Comparison of ENCODE assay signal across 34 mouse cellular contexts in the genomic region with DNA sequence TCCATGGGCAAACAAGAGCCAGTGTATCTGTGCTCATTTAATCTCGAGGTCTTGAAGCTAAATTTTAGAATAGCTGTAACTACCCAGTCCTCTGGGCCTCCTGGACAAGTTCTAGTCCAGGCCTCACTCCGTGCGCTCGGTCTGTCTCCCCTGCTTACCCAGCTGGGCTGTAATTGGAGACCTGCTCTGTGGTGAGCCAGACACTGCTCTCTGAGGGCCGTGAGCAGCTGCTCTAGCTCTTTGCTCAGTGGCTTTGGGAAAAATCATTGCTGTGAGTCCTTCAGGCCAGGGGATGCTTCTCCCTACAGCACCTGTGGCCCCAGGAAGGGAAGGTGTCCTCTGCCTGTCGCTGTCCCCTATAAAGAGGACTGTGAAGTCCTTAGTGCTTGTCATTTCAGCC. TPM values are rescaled to one million over a fixed set of nuclear protein-coding genes. Genes with fewer than 3 reads are reported as not detected.
A peak's percentile ranks its signal among the peaks of the same experiment; 100 is the strongest.
DNase-seq lines count a peak whose midpoint lies in the region; ATAC-seq and TF ChIP-seq lines count a peak whose summit lies in the region.
"Had no signal": no experiment of that assay in that cellular context is flagged by ENCODE, and none has a peak within 500 bp of the region (broad histone marks: within the 10 kb centered on the region; RNA-seq: fewer than 3 reads in every experiment).

No protein-coding gene starts in this region.

- no peaks in the 10 kb centered on the region for H3K36me3 ChIP-seq in heart, adult 2 months (ENCODE audit: control insufficient read depth, insufficient read depth, low read length)
- H3K36me3 ChIP-seq in neural tube, embryonic 14.5 days (ENCODE audit: control insufficient read depth, insufficient read depth, low read length) = no peaks in the 10 kb centered on the region
- H3K36me3 ChIP-seq in neural tube, embryonic 15.5 days = peaks cover 4% of the 10 kb centered on the region; the same call in 1 of the 2 replicates
- no peaks in the 10 kb centered on the region; the same call in 1 of the 2 replicates for H3K36me3 ChIP-seq in embryonic facial prominence, embryonic 15.5 days

- peaks cover 18% of the 10 kb centered on the region for H3K4me1 ChIP-seq in heart, adult 2 months (ENCODE audit: control insufficient read depth, insufficient read depth, low read length)
- no peaks in the 10 kb centered on the region for H3K4me1 ChIP-seq in neural tube, embryonic 14.5 days (ENCODE audit: control insufficient read depth, insufficient read depth, low read length)
- H3K4me1 ChIP-seq in neural tube, embryonic 15.5 days = peaks cover 23% of the 10 kb centered on the region
- peaks cover 11% of the 10 kb centered on the region for H3K4me1 ChIP-seq in embryonic facial prominence, embryonic 15.5 days

- no peak for TF ChIP-seq CTCF in heart, adult 2 months (IDR thresholded peaks at IDR 0.05)

- no peaks in the 10 kb centered on the region for H3K27me3 ChIP-seq in heart, adult 2 months (ENCODE audit: control insufficient read depth, insufficient read depth, low read length)
- no peaks in the 10 kb centered on the region for H3K27me3 ChIP-seq in neural tube, embryonic 14.5 days (ENCODE audit: control insufficient read depth, insufficient read depth, low read length)
- H3K27me3 ChIP-seq in neural tube, embryonic 15.5 days (replicated peaks) = no peaks in the 10 kb centered on the region
- H3K27me3 ChIP-seq in embryonic facial prominence, embryonic 15.5 days = no peaks in the 10 kb centered on the region
- H3K27me3 ChIP-seq: forebrain, embryonic 13.5 days; liver, embryonic 12.5 days; neural tube, embryonic 13.5 days had no signal

- DNase-seq in heart, adult 2 months = no peak
- no peak for DNase-seq in heart, adult 8-10 months (ENCODE audit: low spot score)
- DNase-seq in skeletal muscle tissue, adult 2 months (ENCODE audit: low read depth, low spot score) = peak; percentile 51
- no peak for DNase-seq in adrenal gland, postnatal 36 days
- DNase-seq in layer of hippocampus, postnatal 25 days (ENCODE audit: extremely low spot score in 1 of 2, low spot score in 1 of 2) = no peak
- DNase-seq: adrenal gland, adult 8-10 months; B cell, adult 2 months; cerebellum, adult 2 months; cerebellum, postnatal 25 days; heart, postnatal 10 days; kidney, postnatal 25 days; left cerebral cortex, postnatal 4 days; lung, adult 2 months; midbrain, embryonic 14.5 days; spleen, adult 18-20 months had no signal

- TF ChIP-seq POLR2A in heart, adult 2 months (IDR thresholded peaks at IDR 0.05; ENCODE audit: insufficient read depth, low read depth, low read length) = no peak

- peak overlapping the region; percentile 52; the same call in 1 of the 2 replicates for H3K27ac ChIP-seq in heart, adult 2 months
- peak overlapping the region; percentile 44; the same call in 1 of the 2 replicates for H3K27ac ChIP-seq in neural tube, embryonic 14.5 days (ENCODE audit: low read depth, low read length)
- no peak overlapping the region for H3K27ac ChIP-seq in neural tube, embryonic 15.5 days (replicated peaks)
- H3K27ac ChIP-seq in embryonic facial prominence, embryonic 15.5 days (replicated peaks) = no peak overlapping the region
- H3K27ac ChIP-seq: forebrain, embryonic 13.5 days; hindbrain, postnatal 0 days; left cerebral cortex, adult 2 months; liver, embryonic 12.5 days; neural tube, embryonic 13.5 days had no signal

- no peak overlapping the region for H3K9ac ChIP-seq in heart, adult 2 months (ENCODE audit: low read depth, low read length)
- H3K9ac ChIP-seq in neural tube, embryonic 14.5 days (replicated peaks; ENCODE audit: low read depth, low read length) = no peak overlapping the region
- H3K9ac ChIP-seq in neural tube, embryonic 15.5 days (replicated peaks) = no peak overlapping the region
- no peak overlapping the region for H3K9ac ChIP-seq in embryonic facial prominence, embryonic 15.5 days
- H3K9ac ChIP-seq: forebrain, embryonic 13.5 days; liver, embryonic 12.5 days; neural tube, embryonic 13.5 days had no signal

- intact Hi-C loops in heart, adult 2 months (cut with DNase I) = no loop called here

- ATAC-seq in neural tube, embryonic 14.5 days (ENCODE audit: low read depth) = no peak
- no peak for ATAC-seq in neural tube, embryonic 15.5 days (ENCODE audit: low FRiP score)
- peak; percentile 70; the same call in 1 of the 2 replicates for ATAC-seq in embryonic facial prominence, embryonic 15.5 days (ENCODE audit: insufficient number of reproducible peaks, low FRiP score, low TSS enrichment, low read depth)
- ATAC-seq: activated CD4-positive, CD25-positive, alpha-beta regulatory T cell, adult 4 months; forebrain, embryonic 13.5 days; hindbrain, postnatal 0 days; intestine, postnatal 0 days; liver, embryonic 12.5 days had no signal

- WGBS in heart, adult 2 months = 64% methylated on average over 6 of the region's 6 CpGs
- WGBS in neural tube, embryonic 14.5 days = 62% methylated on average over 6 of the region's 6 CpGs
- WGBS in neural tube, embryonic 15.5 days = 53% methylated on average over 6 of the region's 6 CpGs
- 36% methylated on average over 6 of the region's 6 CpGs for WGBS in embryonic facial prominence, embryonic 15.5 days

- no peaks in the 10 kb centered on the region; the same call in 1 of the 2 replicates for H3K79me2 ChIP-seq in heart, adult 2 months (replicated peaks; ENCODE audit: control insufficient read depth, insufficient read depth, low read length)

- H3K4me2 ChIP-seq in neural tube, embryonic 14.5 days (ENCODE audit: low read depth, low read length) = no peak overlapping the region
- no peak overlapping the region for H3K4me2 ChIP-seq in neural tube, embryonic 15.5 days
- H3K4me2 ChIP-seq in embryonic facial prominence, embryonic 15.5 days (replicated peaks) = no peak overlapping the region
- H3K4me2 ChIP-seq: forebrain, embryonic 13.5 days; heart, embryonic 11.5 days; liver, embryonic 12.5 days; neural tube, embryonic 13.5 days had no signal

- no peak overlapping the region for H3K4me3 ChIP-seq in heart, adult 2 months
- H3K4me3 ChIP-seq in neural tube, embryonic 14.5 days (ENCODE audit: low read depth, low read length) = no peak overlapping the region
- H3K4me3 ChIP-seq in neural tube, embryonic 15.5 days (replicated peaks) = no peak overlapping the region
- no peak overlapping the region for H3K4me3 ChIP-seq in embryonic facial prominence, embryonic 15.5 days (replicated peaks)
- H3K4me3 ChIP-seq: erythroblast, embryonic 14.5 days; forebrain, embryonic 13.5 days; hindbrain, embryonic 10.5 days; left cerebral cortex, adult 2 months; liver, embryonic 12.5 days; neural tube, embryonic 13.5 days had no signal

- no peaks in the 10 kb centered on the region for H3K9me3 ChIP-seq in neural tube, embryonic 14.5 days (ENCODE audit: control insufficient read depth, low read length)
- no peaks in the 10 kb centered on the region for H3K9me3 ChIP-seq in neural tube, embryonic 15.5 days (replicated peaks)
- no peaks in the 10 kb centered on the region for H3K9me3 ChIP-seq in embryonic facial prominence, embryonic 15.5 days (replicated peaks)
- H3K9me3 ChIP-seq: forebrain, embryonic 13.5 days; hindbrain, embryonic 10.5 days; liver, embryonic 12.5 days; neural tube, embryonic 13.5 days had no signal

- no peak for TF ChIP-seq EP300 in heart, adult 2 months (IDR thresholded peaks at IDR 0.05; ENCODE audit: insufficient read depth, low read depth, low read length)

RNA-seq across cellular contexts. Expression of a gene that starts 28.3 kb away (rescaled TPM):
- 10 to 100 TPM; 58.1 to 64.8 TPM for total RNA-seq in heart, adult 2 months (2021)
- 51.7 and 65.0 TPM in 2 replicates for polyA plus RNA-seq in heart, adult 2 months (2012; rRNA removed)
- 10 to 100 TPM; 63.9 to 80.9 (median 69.3) TPM for total RNA-seq in heart, adult 8-10 months (2022)
- polyA plus RNA-seq in neural tube, embryonic 14.5 days (2014; fragmentation: Nextera tagmentation; extraction: Ambion mirVana) = 332 and 348 TPM in 2 replicates
- polyA plus RNA-seq in neural tube, embryonic 15.5 days (2015; fragmentation: Nextera tagmentation; extraction: Ambion mirVana) = 402 and 456 TPM in 2 replicates
- polyA plus RNA-seq in embryonic facial prominence, embryonic 15.5 days (2015; fragmentation: Nextera tagmentation; extraction: Ambion mirVana) = 65.5 and 77.0 TPM in 2 replicates
- 10 to 100 TPM; 37.1 to 53.6 TPM for total RNA-seq in adrenal gland, postnatal 36 days (2021)
- 100 to 1,000 TPM; 318 to 353 TPM for total RNA-seq in layer of hippocampus, postnatal 25 days (2021)

RNA-seq across cellular contexts. Expression of a gene that starts 47.5 kb away (rescaled TPM):
- total RNA-seq in heart, adult 2 months (2021) = not detected
- polyA plus RNA-seq in heart, adult 2 months (2012; rRNA removed) = not detected in 2 replicates
- not detected for total RNA-seq in heart, adult 8-10 months (2022)
- not detected in 2 replicates for polyA plus RNA-seq in neural tube, embryonic 14.5 days (2014; fragmentation: Nextera tagmentation; extraction: Ambion mirVana)
- polyA plus RNA-seq in neural tube, embryonic 15.5 days (2015; fragmentation: Nextera tagmentation; extraction: Ambion mirVana) = not detected in 2 replicates
- 1.6 and 1.9 TPM in 2 replicates for polyA plus RNA-seq in embryonic facial prominence, embryonic 15.5 days (2015; fragmentation: Nextera tagmentation; extraction: Ambion mirVana)
- not detected for total RNA-seq in adrenal gland, postnatal 36 days (2021)
- not detected for total RNA-seq in layer of hippocampus, postnatal 25 days (2021)
- total RNA-seq: adrenal gland, adult 8-10 months; gastrocnemius, postnatal 4 days; heart, postnatal 10 days; hindbrain, postnatal 0 days; layer of hippocampus, adult 8-10 months; left cerebral cortex, adult 2 months; left cerebral cortex, postnatal 4 days; megakaryocyte, adult 5-6 weeks; MEL had no signal
- polyA plus RNA-seq: activated CD4-positive, CD25-positive, alpha-beta regulatory T cell, adult 4 months; cerebellum, adult 2 months; erythroblast, embryonic 14.5 days; forebrain, embryonic 13.5 days; hindbrain, postnatal 0 days; kidney, embryonic 14.5 days; midbrain, embryonic 14.5 days; thymus, postnatal 0 days had no signal

RNA-seq across cellular contexts. Expression of a gene that starts 54.0 kb away (rescaled TPM):
- total RNA-seq in heart, adult 2 months (2021) = 1 to 10 TPM; 2.4 to 2.5 TPM
- polyA plus RNA-seq in heart, adult 2 months (2012; rRNA removed) = 2.7 and 3.2 TPM in 2 replicates
- 1 to 10 TPM; 2.6 to 3.5 (median 3.0) TPM for total RNA-seq in heart, adult 8-10 months (2022)
- 0.52 and 0.64 TPM in 2 replicates for polyA plus RNA-seq in neural tube, embryonic 14.5 days (2014; fragmentation: Nextera tagmentation; extraction: Ambion mirVana)
- 0.31 and 3.3 TPM in 2 replicates for polyA plus RNA-seq in neural tube, embryonic 15.5 days (2015; fragmentation: Nextera tagmentation; extraction: Ambion mirVana)
- 7.5 TPM in 2 replicates for polyA plus RNA-seq in embryonic facial prominence, embryonic 15.5 days (2015; fragmentation: Nextera tagmentation; extraction: Ambion mirVana)
- total RNA-seq in adrenal gland, postnatal 36 days (2021) = 1 to 10 TPM; 1.2 to 1.5 TPM
- total RNA-seq in layer of hippocampus, postnatal 25 days (2021) = 1 to 10 TPM; 1.3 to 1.4 TPM
- polyA plus RNA-seq: midbrain, embryonic 14.5 days had no signal

Comparison
In these comparisons a context has a peak if more than half of its experiments do, and no peak if none do; other contexts are left out.
1. H3K27ac ChIP-seq: peak in heart, adult 2 months (single experiment) and neural tube, embryonic 14.5 days (single experiment); none in neural tube, embryonic 15.5 days (single experiment) and embryonic facial prominence, embryonic 15.5 days (single experiment).